Mouse (Mus musculus) heart, postnatal 14 days (tissue): Measurements from ENCODE around the gene Rpl35a. TPM values are rescaled to one million over a fixed set of nuclear protein-coding genes. Genes with fewer than 3 reads are reported as not detected.
"Not testable (repeated sequence)": the region's sequence is repeated elsewhere in the genome, so short reads cannot be mapped to it uniquely, and the experiment has no call there.

Experiments used
- DNase-seq, 2 experiments: peaks; one replicate each; pipeline ENCODE4 v3.0.0; 2021 to 2022
- intact Hi-C: fragments of 180-260 bp; cut with DNase I; formaldehyde crosslinking; loops from one replicate; pipeline ENCODE4 v1.15.1; 2025
- total RNA-seq, 2 experiments: library from RNA; stranded (reverse); gene quantifications; 2 replicates each; pipeline ENCODE4 v1.2.3; 2021

The Rpl35a gene
- total RNA-seq, 2 experiments from 2014 or later = 297 to 302 TPM

DNA sequence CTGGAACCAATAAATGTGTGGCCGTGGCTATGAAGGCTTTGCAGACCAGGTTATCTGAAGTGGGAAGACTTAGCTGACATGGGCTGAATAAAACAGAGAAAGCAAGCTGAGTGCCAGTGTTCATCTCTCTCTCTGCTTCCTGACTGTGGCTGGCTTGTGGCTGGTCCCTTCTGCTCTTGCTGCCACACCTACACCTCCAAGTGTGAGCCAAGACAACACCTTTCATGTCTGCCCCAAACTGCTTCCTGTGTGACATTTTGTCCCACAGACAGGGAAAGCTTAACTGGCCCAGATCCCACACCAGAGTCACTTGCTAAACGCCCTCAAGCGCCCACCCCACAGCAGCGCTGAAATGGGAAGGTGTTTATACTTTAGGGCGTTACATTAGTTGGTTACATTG lies 3.1 kb upstream of the Rpl35a start:
- no peak for DNase-seq
- intact Hi-C loops = no loop called here

DNA sequence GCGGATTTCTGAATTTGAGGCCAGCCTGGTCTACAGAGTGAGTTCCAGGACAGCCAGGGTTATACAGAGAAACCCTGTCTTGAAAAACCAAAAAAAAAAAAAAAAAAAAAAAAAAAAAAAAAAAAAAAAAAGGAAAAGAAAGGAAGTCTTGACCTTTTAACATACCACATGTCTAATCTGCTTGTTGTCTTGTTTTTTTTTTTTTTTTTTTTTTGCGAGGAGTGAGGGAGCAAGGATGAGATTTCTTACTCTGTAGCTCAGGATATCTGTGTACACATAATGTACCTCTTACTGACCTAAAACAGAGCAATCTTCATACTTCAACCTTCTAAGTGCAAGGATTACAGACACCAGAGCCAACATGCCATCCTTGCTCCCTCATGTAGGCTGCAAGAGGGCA lies 1.3 kb upstream of the Rpl35a start:
- intact Hi-C loops, DNase-seq: not testable (repeated sequence)

GRCm38 (mm10) chr16:33055655-33056054 lies 598 bp upstream of the Rpl35a start:
- no peak for DNase-seq
- intact Hi-C loops = no loop called here

DNA sequence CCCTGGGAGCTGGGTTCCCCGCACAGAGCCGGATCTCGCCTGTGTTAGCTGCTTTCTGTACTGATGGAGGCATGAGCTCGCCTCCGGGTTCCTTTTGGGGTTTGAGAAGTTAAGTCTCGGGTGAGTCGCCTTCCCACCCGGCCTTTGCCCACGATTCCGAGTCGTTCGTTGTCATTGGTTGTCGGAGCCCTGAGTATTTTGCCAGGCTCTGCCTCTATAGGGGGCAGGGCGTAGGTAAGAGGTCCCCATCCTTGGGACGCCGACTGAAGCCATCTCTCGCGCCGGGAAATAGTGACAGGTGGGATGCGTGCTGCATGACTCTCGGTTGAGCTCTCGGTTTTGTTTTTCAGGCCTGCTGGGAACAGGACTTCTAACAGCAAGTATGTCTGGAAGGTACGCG lies 533 bp downstream of the Rpl35a start:
- intact Hi-C loops = no loop called here
- DNase-seq = no peak

GRCm38 (mm10) chr16:33058033-33058432 lies 1.8 kb downstream of the Rpl35a start:
- no peak for DNase-seq

DNA sequence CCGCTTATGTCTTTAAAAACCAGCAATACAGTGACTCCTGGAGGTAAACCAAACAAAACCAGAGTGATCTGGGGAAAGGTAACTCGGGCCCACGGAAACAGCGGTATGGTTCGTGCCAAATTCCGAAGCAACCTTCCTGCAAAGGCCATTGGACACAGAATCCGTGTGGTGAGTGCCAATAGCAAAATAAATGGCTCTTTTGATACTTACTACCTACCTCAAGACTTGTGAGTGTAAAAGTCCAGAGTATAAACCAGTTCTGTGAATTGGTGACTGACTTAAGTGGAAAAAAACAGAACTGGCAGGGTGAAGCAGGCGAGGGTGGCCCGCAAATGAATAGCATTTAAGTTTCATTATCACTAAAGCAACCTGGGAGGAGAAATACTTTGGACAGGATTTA lies 2.4 kb downstream of the Rpl35a start:
- intact Hi-C loops = not testable (repeated sequence)

More at GRCm38 (mm10) chr16:33058033-33058432, 1.8 kb downstream of the Rpl35a start:
- intact Hi-C loops = no loop called here

GRCm38 (mm10) chr16:33059471-33059870 lies 3.2 kb downstream of the Rpl35a start:
- intact Hi-C loops = no loop called here
- DNase-seq = no peak

More for the DNA sequence above, 2.4 kb downstream of the Rpl35a start:
- not testable (repeated sequence) for DNase-seq

- intact Hi-C loops = no loop called here
- no peak for DNase-seq
Measured at GRCm38 (mm10) chr16:33060926-33061325, 4.7 kb downstream of the Rpl35a start.

GRCm38 (mm10) chr16:33061400-33061799 lies 5.1 kb downstream of the Rpl35a start:
- intact Hi-C loops = no loop called here

DNA sequence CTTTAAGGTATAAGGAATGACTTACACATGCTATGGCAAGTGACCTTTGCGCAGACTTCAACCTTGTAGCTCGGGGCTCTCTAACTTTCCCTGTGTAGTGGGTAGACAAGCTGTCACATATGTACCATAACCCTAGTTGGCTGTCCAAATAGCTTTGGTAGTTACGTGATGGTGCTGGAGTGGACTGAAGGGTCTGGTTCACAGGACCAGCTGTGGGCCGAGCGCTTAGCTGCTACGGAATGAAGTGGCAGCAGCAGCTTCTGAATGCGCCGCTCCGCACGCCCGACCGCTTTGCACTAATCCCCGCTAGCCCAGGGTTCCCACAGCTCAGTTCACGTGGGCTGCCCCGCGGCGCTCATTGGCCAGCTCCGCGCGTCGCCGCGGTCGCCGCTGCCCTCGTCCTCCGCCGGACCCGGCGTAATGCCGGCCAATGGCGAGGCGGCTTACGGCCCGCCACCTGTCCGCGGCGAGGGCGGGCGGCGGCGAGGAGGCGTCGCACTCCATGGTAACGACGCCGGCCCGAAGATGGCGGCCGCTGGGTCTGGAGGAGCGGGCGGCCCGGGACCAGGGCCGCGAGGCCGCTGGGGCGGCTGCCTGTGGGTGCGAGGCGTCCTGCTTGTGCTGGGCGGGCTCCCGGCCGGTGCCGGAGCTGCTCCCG lies 5.9 kb downstream of the Rpl35a start, which contains the start of gene Lmln:
Gene Lmln (plus strand): TSS at position 498 of the 658 bp plus-strand sequence.
- peak; percentile 94 for DNase-seq
- intact Hi-C loops = no loop called here

More at GRCm38 (mm10) chr16:33061400-33061799, 5.1 kb downstream of the Rpl35a start:
- DNase-seq = no peak

- intact Hi-C loops = no loop called here
Measured at GRCm38 (mm10) chr16:33062682-33063131, 6.5 kb downstream of the Rpl35a start.

GRCm38 (mm10) chr16:33063267-33063666 lies 7.0 kb downstream of the Rpl35a start:
- no peak for DNase-seq
- intact Hi-C loops = no loop called here

More at GRCm38 (mm10) chr16:33062682-33063131, 6.5 kb downstream of the Rpl35a start:
- no peak for DNase-seq

DNA sequence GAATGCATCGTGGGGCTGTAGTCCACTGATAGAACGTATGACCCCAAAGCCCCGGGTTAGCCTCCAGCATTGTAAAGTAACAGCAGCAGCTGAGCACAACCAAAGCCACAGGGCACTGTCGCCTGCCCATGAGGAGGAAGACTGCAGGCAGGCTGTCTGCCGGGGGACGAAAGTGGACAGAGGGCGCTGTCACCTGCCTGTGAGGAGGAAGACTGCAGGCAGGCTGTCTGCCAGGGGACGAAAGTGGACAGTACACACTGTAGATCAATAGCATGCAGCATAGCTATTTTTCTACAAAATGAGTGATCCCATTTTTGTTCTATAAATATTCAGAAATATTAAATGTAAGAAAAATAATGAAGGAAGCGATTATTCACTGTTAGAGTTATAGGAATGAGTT lies 8.4 kb downstream of the Rpl35a start:
- intact Hi-C loops = no loop called here
- DNase-seq = no peak

GRCm38 (mm10) chr16:33070928-33071327 lies 14.7 kb downstream of the Rpl35a start:
- DNase-seq = no peak
- intact Hi-C loops = no loop called here

DNA sequence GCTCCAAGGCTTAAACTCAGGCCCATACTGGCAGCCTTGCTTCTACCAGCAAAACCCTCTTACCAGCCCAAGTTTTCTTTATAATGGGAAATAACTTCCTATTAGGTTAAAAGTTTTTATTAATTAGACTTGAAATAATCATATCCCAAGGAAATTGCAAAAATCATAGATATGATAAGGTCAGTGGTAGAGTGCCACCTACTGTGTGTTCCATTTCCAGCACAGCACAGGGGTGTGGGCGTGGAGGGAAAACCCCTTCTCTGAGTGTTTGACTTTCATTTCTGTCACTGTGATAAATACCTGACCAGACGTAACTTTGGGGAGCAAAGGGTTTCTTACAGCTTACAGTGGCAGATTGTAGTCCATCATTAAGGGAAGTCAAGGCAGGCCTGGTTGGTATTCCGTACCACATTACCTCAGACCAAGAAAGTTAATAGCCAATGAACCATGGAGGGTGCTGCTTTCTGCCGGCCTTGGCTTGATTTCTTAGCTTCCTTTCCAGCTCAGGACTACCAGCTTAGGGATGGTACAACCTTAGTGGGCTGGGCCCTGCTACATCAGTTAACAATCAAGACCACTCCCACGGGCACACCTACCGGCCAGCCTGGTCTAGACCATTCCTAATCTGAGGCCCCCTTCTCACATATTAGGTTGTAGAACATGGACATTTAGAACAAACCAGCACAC lies 16.8 kb downstream of the Rpl35a start:
- DNase-seq = no peak
- intact Hi-C loops = no loop called here

- DNase-seq = no peak
- intact Hi-C loops = no loop called here
Measured at GRCm38 (mm10) chr16:33074967-33075366, 18.7 kb downstream of the Rpl35a start.

DNA sequence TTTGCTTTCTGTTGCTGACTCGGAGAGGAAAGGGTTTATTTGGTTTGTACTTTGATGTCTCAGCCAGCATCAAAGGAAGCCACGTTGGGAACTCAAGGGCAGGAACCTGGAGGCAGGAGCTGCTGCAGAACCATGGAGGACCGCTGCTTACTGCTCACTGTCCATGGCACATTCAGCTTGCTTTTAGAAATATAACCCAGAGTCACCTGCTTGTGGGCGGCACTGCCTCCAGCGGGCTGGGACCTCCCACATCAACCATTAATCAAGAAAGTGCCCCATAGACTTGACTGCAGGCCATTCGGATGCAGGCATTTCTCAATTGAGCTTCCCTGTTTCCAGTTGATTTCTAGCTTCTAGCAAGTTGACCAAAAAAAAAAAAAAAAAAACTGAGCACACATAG lies 19.8 kb downstream of the Rpl35a start:
- no peak for DNase-seq
- intact Hi-C loops = no loop called here

DNA sequence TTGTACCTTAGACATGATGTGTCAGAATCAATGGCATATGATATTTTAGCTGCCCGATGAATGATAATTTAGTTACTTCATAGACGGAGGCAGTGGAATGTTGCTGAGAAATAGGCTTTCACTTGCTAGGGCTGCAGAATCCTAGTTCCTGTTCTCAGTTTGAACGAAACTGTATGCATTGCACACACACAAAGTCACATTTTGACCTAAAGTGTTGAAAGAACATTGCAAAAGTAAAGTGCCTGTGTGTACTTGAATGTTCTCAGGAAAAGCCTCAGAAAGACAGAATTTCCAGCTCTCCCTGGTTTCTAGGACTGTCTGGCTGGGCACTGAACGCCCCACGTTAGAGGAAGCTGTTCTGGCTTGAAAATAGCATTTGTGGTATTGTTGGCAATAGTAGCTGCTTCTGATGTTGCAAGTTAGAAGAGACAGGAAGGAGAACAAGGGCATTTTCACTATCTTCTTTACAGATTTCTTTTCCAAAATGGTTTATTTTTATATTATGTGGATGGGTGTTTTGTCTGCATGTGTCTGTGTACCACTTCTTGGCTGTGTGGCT lies 20.9 kb downstream of the Rpl35a start:
- intact Hi-C loops = no loop called here
- no peak for DNase-seq

- intact Hi-C loops = no loop called here
- DNase-seq = no peak
Measured at GRCm38 (mm10) chr16:33080063-33080462, 23.8 kb downstream of the Rpl35a start.

- intact Hi-C loops = no loop called here
- no peak for DNase-seq
Measured at GRCm38 (mm10) chr16:33082951-33083350, 26.7 kb downstream of the Rpl35a start.

DNA sequence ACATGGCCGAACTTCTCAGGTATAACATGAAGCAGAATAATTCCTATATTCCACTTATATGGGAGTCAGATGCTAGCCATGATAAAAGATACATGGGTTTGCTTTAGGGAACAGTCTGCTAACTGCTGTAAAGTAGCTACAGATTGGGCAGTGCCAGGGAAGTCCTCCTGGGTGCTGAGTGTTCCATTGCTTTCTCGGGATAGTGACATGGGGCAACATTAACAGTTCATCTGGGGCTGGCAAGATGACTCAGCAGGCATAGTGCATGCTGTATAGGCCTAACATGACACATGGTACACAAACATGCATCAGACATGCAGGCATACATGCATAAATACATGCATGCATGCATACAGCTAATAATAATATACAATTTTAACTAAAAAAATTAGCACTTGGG lies 27.7 kb downstream of the Rpl35a start:
- no peak for DNase-seq
- intact Hi-C loops = no loop called here

GRCm38 (mm10) chr16:33085666-33086065 lies 29.4 kb downstream of the Rpl35a start:
- intact Hi-C loops = no loop called here
- no peak for DNase-seq
